Mouse (Mus musculus): ENCODE measurements at regions not wholly inside any gene's neighbourhood (a gene's known extent, or its start where the extent isn't known, plus 50 kb on each side); places are given as distances from the start of the nearest gene placed in this dataset.

DNA sequence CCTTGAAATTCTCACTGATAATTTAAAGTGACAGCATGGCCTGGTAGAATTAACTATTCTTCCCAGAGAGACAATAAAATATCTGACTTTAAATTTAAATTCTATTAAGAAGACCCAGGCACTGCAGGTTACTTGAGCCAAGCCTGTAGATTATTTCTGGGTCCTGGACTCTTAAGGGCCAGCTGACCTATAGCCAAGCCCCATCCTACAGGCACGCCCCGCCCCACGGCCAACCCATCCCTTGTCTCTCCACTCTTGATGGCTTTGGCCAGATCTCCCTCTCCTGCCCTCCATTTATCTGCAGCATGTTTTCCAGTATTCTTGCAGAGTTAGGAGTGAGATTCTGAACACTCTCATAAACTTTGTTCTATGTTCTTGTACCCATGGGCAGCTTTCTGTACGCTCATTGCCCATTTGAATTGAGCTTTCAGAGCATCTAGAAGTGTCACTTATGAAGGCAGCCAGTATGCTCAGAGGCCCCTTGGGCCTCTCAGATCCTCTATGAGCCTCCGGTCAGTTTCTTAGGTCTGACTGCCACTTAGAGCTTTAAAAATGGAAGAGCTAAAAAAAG is 96.2 kb upstream of the Pabpc6 start:
- no peak for ATAC-seq (ENCODE audit: insufficient read depth, low FRiP score, low TSS enrichment)

DNA sequence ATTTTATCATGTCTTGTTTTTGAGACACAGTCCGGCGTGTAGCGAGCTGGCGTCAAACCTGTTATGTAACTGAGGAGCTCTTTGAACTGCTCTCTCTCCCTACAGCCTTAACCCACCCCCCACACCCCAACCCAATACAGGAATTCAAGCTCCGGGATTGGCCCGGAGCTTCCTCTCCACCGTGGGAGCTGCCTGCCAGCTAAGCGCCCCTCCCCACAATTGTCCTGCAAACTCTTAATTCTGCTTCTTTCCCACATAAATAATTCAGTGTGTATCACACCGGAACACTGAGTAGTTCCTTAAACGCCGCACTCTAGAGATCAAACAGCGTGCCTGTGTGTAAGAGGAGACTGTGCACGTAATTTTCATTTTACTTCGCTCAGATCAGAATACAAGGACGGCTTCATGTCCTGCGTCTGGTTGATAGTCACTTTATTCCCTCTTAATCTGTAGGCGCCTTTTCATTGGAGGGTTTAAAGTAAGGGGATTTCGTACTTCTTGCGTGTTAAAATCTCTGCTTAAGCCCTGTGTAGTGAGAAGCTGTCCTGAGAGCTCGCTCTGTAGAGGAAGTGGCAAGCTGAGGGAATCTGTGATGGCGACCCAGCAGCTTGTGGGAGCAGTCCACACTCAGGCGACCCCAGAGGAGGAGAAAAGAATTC is 95.3 kb upstream of the Pabpc6 start:
- Histone ChIP-seq H3K4me1 (ENCODE audit: control insufficient read depth, insufficient read depth, low read length) (peaks cover 14% of the 10 kb centered on the region), H3K9me3 (ENCODE audit: control insufficient read depth, low read length) (no peaks in the 10 kb centered on the region), H3K9ac (ENCODE audit: low read length) (peak overlapping the region; percentile 56), H3K4me3 (ENCODE audit: low read depth, low read length) (peak overlapping the region; percentile 28), H3K27ac (ENCODE audit: low read depth, low read length) (peak overlapping the region; percentile 85), H3K4me2 (ENCODE audit: low read depth) (peak overlapping the region; percentile 54), H3K36me3 (ENCODE audit: control insufficient read depth, insufficient read depth, low read length) (no peaks in the 10 kb centered on the region), H3K27me3 (ENCODE audit: control insufficient read depth, insufficient read depth, low read length) (no peaks in the 10 kb centered on the region)
- WGBS = 2% methylated on average over 22 of the region's 22 CpGs
- peak; percentile 88 for ATAC-seq (ENCODE audit: insufficient read depth, low FRiP score, low TSS enrichment)
- peak; percentile 77 for DNase-seq (ENCODE audit: low spot score)

More for the DNA sequence above, 96.2 kb upstream of the Pabpc6 start:
- Histone ChIP-seq H3K4me2 (ENCODE audit: low read depth) (no peak overlapping the region), H3K27ac (ENCODE audit: low read depth, low read length) (no peak overlapping the region), H3K36me3 (ENCODE audit: control insufficient read depth, insufficient read depth, low read length) (no peaks in the 10 kb centered on the region), H3K27me3 (ENCODE audit: control insufficient read depth, insufficient read depth, low read length) (no peaks in the 10 kb centered on the region), H3K9ac (ENCODE audit: low read length) (no peak overlapping the region), H3K4me3 (ENCODE audit: low read depth, low read length) (no peak overlapping the region), H3K4me1 (ENCODE audit: control insufficient read depth, insufficient read depth, low read length) (peaks cover 11% of the 10 kb centered on the region), H3K9me3 (ENCODE audit: control insufficient read depth, low read length) (no peaks in the 10 kb centered on the region)
- 59% methylated on average over 5 of the region's 5 CpGs for WGBS
- no peak for DNase-seq (ENCODE audit: low spot score)

DNA sequence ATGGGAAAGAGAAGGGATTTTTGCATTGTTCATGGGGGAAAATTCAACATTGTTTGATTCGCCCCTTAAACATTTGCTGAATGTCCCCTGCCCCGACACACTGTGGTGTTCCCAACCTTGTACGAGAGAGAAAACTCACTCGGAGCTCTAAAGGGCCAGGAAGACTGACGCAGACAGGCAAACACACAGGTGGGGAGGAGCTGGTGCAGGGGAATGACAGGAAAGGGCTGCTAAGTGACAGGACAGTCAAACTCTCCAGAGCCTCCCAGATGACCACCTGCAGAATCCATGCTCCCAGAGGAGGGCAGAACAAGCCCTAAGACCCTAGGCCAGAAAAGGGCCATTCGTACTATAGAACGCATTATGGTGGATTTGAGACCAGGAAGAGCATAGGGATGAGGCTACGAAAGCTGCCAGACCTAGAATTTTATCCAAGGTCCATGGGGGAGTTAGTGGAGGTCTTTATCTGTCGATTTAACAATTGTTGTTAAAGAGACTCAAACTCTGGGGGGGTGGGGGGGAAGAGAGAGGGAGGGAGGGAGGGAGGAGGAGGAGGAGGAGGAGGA is 94.6 kb upstream of the Pabpc6 start:
- Histone ChIP-seq H3K4me3 (ENCODE audit: low read depth, low read length) (peak overlapping the region; percentile 10; the same call in 1 of the 2 replicates), H3K4me1 (ENCODE audit: control insufficient read depth, insufficient read depth, low read length) (peaks cover 14% of the 10 kb centered on the region), H3K4me2 (ENCODE audit: low read depth) (peak overlapping the region; percentile 39), H3K9ac (ENCODE audit: low read length) (peak overlapping the region; percentile 19), H3K27me3 (ENCODE audit: control insufficient read depth, insufficient read depth, low read length) (no peaks in the 10 kb centered on the region), H3K9me3 (ENCODE audit: control insufficient read depth, low read length) (no peaks in the 10 kb centered on the region), H3K27ac (ENCODE audit: low read depth, low read length) (peak overlapping the region; percentile 60), H3K36me3 (ENCODE audit: control insufficient read depth, insufficient read depth, low read length) (no peaks in the 10 kb centered on the region)
- ATAC-seq (ENCODE audit: insufficient read depth, low FRiP score, low TSS enrichment) (peak; percentile 38; the same call in 1 of the 2 replicates), DNase-seq (ENCODE audit: low spot score) (peak; percentile 48)
- 4% methylated on average over 9 of the region's 9 CpGs for WGBS

DNA sequence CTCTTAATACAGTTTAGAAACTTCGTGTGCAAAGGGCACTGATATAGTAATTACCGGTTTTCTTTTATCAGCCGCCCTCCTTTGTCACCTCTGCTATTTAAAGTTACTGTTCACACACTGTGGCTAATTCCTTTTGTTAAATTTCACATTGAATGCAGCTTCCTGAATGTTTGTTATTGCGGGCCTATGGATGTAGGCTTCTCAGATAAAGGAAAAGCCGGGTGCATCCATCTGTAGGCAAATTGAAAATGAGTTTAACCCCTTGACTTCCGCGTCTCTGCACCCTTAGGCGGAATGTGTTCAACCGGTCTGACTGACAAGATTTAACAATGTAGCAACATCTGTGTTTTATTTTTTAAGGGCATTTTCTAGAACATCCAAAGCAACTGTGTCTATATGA is 93.6 kb upstream of the Pabpc6 start:
- DNase-seq (ENCODE audit: low spot score) (peak; percentile 55), ATAC-seq (ENCODE audit: insufficient read depth, low FRiP score, low TSS enrichment) (no peak)
- 14% methylated on average over 9 of the region's 9 CpGs for WGBS
- no peaks in the 10 kb centered on the region for H3K9me3 ChIP-seq (ENCODE audit: control insufficient read depth, low read length)
- no peak overlapping the region for H3K9ac ChIP-seq (ENCODE audit: low read length)
- peaks cover 14% of the 10 kb centered on the region for H3K4me1 ChIP-seq (ENCODE audit: control insufficient read depth, insufficient read depth, low read length)
- H3K27me3 ChIP-seq (ENCODE audit: control insufficient read depth, insufficient read depth, low read length) = no peaks in the 10 kb centered on the region
- no peaks in the 10 kb centered on the region for H3K36me3 ChIP-seq (ENCODE audit: control insufficient read depth, insufficient read depth, low read length)
- no peak overlapping the region for H3K4me3 ChIP-seq (ENCODE audit: low read depth, low read length)
- peak overlapping the region; percentile 21 for H3K4me2 ChIP-seq (ENCODE audit: low read depth)
- H3K27ac ChIP-seq (ENCODE audit: low read depth, low read length) = no peak overlapping the region

DNA sequence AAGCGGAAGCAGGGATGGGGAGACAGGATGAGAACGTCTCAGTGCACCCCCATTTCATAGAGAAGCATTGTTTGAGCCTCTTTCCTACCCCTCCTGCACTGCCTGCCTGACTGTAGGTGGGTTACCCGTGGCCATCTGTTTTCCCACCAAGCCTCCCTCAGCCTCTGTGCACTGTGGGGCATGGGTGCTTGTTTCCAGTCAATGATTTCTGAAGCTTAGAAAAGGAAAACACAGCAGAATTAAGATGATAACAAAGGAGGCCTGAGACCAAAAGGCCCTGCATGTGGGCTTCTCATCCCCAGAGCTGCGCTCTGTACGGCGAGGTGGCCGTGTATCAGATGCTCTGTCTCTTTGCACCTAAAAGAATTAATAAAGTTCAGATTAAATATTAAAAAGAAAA is 92.9 kb upstream of the Pabpc6 start:
- ATAC-seq (ENCODE audit: insufficient read depth, low FRiP score, low TSS enrichment) (no peak), DNase-seq (ENCODE audit: low spot score) (no peak)
- H3K4me1 ChIP-seq (ENCODE audit: control insufficient read depth, insufficient read depth, low read length) = peaks cover 14% of the 10 kb centered on the region
- no peaks in the 10 kb centered on the region for H3K9me3 ChIP-seq (ENCODE audit: control insufficient read depth, low read length)
- H3K27me3 ChIP-seq (ENCODE audit: control insufficient read depth, insufficient read depth, low read length) = no peaks in the 10 kb centered on the region
- H3K27ac ChIP-seq (ENCODE audit: low read depth, low read length) = no peak overlapping the region
- H3K4me2 ChIP-seq (ENCODE audit: low read depth) = no peak overlapping the region
- H3K9ac ChIP-seq (ENCODE audit: low read length) = no peak overlapping the region
- WGBS = 38% methylated on average over 7 of the region's 7 CpGs
- no peaks in the 10 kb centered on the region for H3K36me3 ChIP-seq (ENCODE audit: control insufficient read depth, insufficient read depth, low read length)
- H3K4me3 ChIP-seq (ENCODE audit: low read depth, low read length) = no peak overlapping the region

DNA sequence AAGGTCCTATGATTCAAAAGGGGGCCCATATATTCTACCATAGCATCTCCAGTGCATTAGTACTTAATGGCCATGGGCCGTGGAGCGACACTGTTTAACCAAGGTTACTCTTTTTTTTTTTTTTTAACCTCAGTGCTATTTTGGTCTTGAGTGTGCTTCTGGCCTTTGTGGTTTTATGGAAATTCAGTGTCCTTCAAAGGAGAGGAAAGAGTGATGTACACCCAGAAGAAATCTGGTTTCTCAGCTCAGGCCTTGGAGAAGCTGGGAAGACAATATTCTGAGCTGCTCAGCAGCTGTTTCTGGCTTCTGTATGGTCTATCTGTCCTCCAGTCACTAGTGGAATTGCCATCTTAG is 91.2 kb upstream of the Pabpc6 start:
- ATAC-seq (ENCODE audit: insufficient read depth, low FRiP score, low TSS enrichment) (no peak), DNase-seq (ENCODE audit: low spot score) (no peak)
- no peaks in the 10 kb centered on the region for H3K9me3 ChIP-seq (ENCODE audit: control insufficient read depth, low read length)
- no peak overlapping the region for H3K4me3 ChIP-seq (ENCODE audit: low read depth, low read length)
- no peaks in the 10 kb centered on the region for H3K36me3 ChIP-seq (ENCODE audit: control insufficient read depth, insufficient read depth, low read length)
- no peaks in the 10 kb centered on the region for H3K27me3 ChIP-seq (ENCODE audit: control insufficient read depth, insufficient read depth, low read length)
- no peak overlapping the region for H3K9ac ChIP-seq (ENCODE audit: low read length)
- H3K27ac ChIP-seq (ENCODE audit: low read depth, low read length) = no peak overlapping the region
- H3K4me2 ChIP-seq (ENCODE audit: low read depth) = no peak overlapping the region
- WGBS = 83% methylated on average over 2 of the region's 2 CpGs
- peaks cover 13% of the 10 kb centered on the region for H3K4me1 ChIP-seq (ENCODE audit: control insufficient read depth, insufficient read depth, low read length)

DNA sequence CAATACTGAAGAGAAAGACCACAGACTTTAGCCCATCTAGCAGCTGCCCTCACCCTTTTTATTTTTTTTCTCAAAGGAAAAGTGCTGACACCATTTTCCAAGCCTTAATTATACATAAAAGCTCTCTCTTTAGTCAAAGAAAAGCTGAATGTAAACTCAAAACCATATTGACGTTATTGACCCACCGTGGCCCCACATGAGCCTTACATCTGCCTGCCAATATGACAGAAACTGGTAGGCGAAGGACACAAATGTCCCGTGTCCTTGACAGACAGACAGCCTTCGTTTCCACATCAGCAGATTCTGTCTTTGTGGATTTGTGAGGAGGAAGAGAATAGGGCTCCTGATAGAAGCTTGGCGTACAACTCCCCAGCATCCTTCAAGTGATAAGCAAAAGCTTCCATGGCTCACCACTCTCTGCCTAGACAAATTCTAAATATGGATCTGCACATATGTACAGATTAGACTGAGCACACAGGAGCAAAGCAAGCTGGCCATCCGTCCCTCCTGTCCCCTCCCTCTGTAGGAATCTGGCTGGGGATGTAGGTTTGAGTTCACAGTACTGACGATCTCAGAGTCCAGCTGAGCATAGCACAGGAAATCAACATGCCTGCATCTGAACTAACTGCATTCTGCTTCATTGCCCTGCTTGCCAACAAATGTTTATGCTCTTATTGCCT is 90.6 kb upstream of the Pabpc6 start:
- Histone ChIP-seq H3K4me3 (ENCODE audit: low read depth, low read length) (no peak overlapping the region), H3K27ac (ENCODE audit: low read depth, low read length) (no peak overlapping the region), H3K9ac (ENCODE audit: low read length) (no peak overlapping the region), H3K36me3 (ENCODE audit: control insufficient read depth, insufficient read depth, low read length) (no peaks in the 10 kb centered on the region), H3K4me1 (ENCODE audit: control insufficient read depth, insufficient read depth, low read length) (peaks cover 9% of the 10 kb centered on the region), H3K9me3 (ENCODE audit: control insufficient read depth, low read length) (no peaks in the 10 kb centered on the region), H3K27me3 (ENCODE audit: control insufficient read depth, insufficient read depth, low read length) (no peaks in the 10 kb centered on the region), H3K4me2 (ENCODE audit: low read depth) (no peak overlapping the region)
- WGBS = 77% methylated on average over 8 of the region's 8 CpGs
- DNase-seq (ENCODE audit: low spot score) (no peak), ATAC-seq (ENCODE audit: insufficient read depth, low FRiP score, low TSS enrichment) (no peak)

DNA sequence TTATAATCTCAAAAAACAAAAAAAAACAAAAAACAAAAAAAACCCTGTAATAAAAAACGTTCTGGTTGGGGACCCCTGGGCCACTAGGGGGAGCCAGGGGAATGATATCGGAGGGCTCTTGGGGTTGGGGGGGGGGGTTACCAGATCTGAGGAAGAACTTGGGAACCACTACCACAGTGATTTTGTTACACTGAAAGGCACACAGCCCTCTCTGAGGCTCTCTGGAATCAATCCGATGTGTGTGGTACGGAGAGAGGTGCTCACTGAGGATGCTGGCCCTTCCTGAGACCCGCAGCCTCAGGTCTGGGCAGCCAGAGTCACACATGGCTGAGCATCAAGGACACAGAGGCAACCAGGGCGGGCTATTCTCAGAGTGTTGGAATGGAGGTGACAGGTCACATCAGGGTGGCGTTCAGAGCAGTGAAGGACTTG is 89.9 kb upstream of the Pabpc6 start:
- no peak overlapping the region for H3K27ac ChIP-seq (ENCODE audit: low read depth, low read length)
- H3K4me2 ChIP-seq (ENCODE audit: low read depth) = no peak overlapping the region

More for the DNA sequence above, 89.9 kb upstream of the Pabpc6 start:
- DNase-seq (ENCODE audit: low spot score) (peak; percentile 62), ATAC-seq (ENCODE audit: insufficient read depth, low FRiP score, low TSS enrichment) (no peak; the same call in 1 of the 2 replicates)
- Histone ChIP-seq H3K4me3 (ENCODE audit: low read depth, low read length) (no peak overlapping the region), H3K9me3 (ENCODE audit: control insufficient read depth, low read length) (no peaks in the 10 kb centered on the region), H3K27me3 (ENCODE audit: control insufficient read depth, insufficient read depth, low read length) (no peaks in the 10 kb centered on the region), H3K4me1 (ENCODE audit: control insufficient read depth, insufficient read depth, low read length) (peaks cover 8% of the 10 kb centered on the region), H3K9ac (ENCODE audit: low read length) (no peak overlapping the region), H3K36me3 (ENCODE audit: control insufficient read depth, insufficient read depth, low read length) (no peaks in the 10 kb centered on the region)
- 29% methylated on average over 7 of the region's 7 CpGs for WGBS

Measured in neural tube, embryonic 11.5 days (tissue).